Mouse (Mus musculus) right cerebral cortex, postnatal 10 days (tissue): ENCODE results near the gene Serpinb1c.
"Not testable (repeated sequence)": the region's sequence is repeated elsewhere in the genome, so short reads cannot be mapped to it uniquely, and the experiment has no call there.

ENCODE experiments used
- DNase-seq, 2 experiments: peaks; one replicate each; pipeline ENCODE4 v3.0.0; 2021; ENCODE audit warnings: low spot score in 2 of 2

Serpinb1c gene

GRCm38 (mm10) chr13:32898111-32898510 is at the start of gene Serpinb1c:
TSS of gene Serpinb1c (minus strand) at chr13:32898211.
- no peak for DNase-seq

- DNase-seq: not testable (repeated sequence)
These were observed 41.2 kb upstream of the Serpinb1c start for GRCm38 (mm10) chr13:32939191-32939590.

DNA sequence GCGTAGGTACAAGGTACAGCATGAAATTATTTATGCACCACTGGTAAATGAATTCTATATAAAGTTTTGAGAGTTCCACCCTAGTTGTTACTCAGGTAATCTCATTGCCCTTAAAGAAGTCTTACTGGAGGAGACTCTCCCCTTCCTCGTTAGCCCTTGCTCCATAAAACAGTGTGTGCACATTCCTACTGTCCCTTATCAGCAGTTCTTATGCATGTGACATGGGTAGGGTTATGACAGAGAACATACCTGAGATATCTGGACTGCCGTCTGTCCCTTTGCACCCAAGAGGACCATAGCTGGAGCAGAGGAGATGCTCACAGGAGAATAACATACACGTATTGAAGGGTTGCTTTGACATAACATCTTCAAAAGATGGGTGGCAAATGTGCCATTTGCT is 40.3 kb upstream of the Serpinb1c start:
- DNase-seq: not testable (repeated sequence)

- DNase-seq: no peak
These were observed 36.8 kb upstream of the Serpinb1c start for GRCm38 (mm10) chr13:32934706-32935381.

GRCm38 (mm10) chr13:32929107-32929750 is 31.2 kb upstream of the Serpinb1c start:
- no peak for DNase-seq

DNA sequence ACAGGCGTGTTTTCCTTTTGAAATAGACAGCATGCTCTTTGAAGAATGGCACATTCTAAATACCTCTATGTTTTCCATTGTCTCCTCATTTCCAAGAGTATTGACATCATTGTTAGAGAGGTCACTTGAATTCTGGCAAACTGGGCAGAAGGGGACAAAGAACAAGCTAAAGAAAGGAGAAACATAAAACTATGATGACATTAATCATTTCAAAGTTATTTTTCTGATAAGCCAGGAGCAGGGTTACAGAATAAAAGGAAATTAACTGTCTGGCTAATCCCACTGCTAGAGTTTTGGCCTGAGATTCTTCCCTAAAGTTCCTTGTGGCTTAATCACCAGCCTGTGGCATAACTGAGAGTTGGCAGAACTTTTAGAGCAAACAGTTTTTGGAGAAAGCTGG is 29.2 kb upstream of the Serpinb1c start:
- DNase-seq: no peak

- DNase-seq: no peak
These were observed 28.6 kb upstream of the Serpinb1c start for GRCm38 (mm10) chr13:32926661-32927060.

GRCm38 (mm10) chr13:32924578-32925360 is 26.8 kb upstream of the Serpinb1c start:
- DNase-seq: no peak

DNA sequence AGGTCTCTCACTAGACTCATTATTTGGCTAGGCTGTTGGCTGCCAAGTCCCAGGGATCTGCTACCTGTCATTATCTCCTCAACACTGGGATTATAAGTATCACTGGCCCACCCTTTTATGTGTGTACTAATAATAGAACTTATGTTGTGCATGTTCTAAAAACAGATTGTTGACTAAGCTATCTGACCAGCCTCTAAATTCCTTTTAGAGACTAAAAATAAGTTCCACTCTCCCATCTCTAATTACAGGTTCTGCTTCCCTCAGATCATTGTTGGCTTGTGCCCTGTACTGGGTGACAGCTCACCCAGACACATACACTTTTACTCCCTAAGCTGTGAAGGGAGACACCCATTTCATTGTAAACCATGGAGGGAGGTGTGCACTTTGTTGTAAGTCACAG is 24.6 kb upstream of the Serpinb1c start:
- no peak for DNase-seq

GRCm38 (mm10) chr13:32912770-32913380 is 14.9 kb upstream of the Serpinb1c start:
- DNase-seq: no peak

GRCm38 (mm10) chr13:32908182-32908581 is 10.2 kb upstream of the Serpinb1c start:
- no peak for DNase-seq

GRCm38 (mm10) chr13:32903211-32903873 is 5.3 kb upstream of the Serpinb1c start:
- peak; percentile 92 to 95 for DNase-seq

DNA sequence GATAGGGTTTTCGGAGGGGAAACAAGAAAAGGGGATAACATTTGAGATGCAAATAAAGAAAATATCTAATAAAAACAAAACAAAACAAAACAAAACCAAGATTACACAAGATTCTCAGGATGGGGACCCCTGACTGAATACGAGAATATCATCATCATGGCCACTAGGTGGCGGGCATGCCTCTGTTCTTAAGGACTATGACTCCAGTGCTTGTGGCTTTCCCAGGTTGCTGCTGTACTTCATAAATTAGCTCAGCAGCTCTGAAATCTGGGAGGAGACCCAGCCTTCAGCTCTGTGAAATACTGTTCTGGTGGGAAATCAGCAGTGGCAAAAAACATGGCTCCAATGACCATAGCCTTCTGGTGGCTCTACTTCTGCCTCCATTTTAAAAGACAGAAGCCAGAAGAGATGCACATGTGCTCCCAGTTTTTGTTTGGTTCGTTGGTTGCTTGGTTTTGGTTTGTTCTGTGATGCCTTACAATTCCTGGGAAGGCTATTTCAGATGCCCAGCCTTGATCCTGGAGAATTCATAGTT is 4.5 kb upstream of the Serpinb1c start:
- DNase-seq: peak; percentile 83 to 86

DNA sequence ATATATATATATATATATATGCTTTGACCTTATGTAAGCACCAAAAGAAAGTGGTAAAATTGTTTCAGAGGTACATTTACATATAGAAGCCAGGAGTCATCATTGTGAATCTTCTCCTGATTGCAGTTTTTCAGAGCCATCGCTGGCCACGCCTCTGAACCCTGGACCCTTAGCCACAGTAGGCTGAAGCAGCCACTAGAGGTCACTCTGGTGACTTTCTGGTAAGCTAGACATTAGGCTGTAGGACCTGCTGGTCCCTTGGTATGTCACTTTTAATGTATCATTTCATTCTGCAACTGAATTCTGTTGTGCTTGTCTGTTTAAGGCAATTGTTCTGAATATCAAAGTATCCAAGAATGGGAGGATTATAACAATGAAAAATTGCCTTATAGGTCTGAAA is 2.6 kb upstream of the Serpinb1c start:
- peak in 1 of 2 experiments; percentile 28 for DNase-seq

DNA sequence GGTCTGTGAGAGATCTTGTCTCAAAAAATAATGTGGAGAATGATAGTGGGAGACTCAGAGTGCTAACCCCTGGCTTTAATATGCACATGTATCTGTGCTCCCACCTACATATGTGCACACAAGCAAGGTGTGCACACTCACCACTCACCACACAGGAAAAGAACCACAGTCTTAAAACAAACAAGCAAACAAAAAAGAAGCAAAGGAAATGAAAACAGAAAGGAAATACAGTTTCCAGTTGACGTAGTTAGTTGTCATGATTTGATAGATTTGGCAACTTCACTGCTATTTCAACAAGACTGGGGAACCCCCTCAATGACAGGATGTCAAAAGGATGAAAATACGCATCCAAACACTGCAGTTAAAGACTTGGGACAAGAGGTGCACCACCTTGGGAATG is 1.1 kb upstream of the Serpinb1c start:
- DNase-seq: not testable (repeated sequence)

DNA sequence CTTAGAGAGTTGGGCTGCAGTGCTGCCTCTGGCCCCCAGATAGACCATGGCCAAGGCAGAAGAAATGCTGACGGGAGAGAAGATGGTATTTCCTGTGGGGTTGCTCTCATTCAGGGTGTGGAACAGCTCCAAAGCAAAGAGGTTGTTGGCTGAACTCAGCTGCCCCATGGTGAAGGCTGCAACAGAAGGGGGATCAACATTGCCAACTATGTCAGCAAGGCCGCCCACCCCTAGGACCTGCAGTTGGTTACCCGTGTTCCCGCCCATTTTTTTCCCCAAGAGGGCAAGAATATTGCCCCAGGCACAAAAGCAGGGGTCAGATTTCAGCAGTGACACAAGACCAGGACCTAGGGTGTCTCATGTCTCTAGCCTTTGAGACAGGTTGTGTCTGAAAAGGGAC is 1.1 kb downstream of the Serpinb1c start:
- no peak for DNase-seq

- no peak for DNase-seq
These were observed 13.3 kb downstream of the Serpinb1c start for GRCm38 (mm10) chr13:32884755-32885154.

- DNase-seq: no peak
These were observed 24.1 kb downstream of the Serpinb1c start for GRCm38 (mm10) chr13:32873862-32874261.

GRCm38 (mm10) chr13:32868843-32869242 is 29.2 kb downstream of the Serpinb1c start:
- no peak for DNase-seq

DNA sequence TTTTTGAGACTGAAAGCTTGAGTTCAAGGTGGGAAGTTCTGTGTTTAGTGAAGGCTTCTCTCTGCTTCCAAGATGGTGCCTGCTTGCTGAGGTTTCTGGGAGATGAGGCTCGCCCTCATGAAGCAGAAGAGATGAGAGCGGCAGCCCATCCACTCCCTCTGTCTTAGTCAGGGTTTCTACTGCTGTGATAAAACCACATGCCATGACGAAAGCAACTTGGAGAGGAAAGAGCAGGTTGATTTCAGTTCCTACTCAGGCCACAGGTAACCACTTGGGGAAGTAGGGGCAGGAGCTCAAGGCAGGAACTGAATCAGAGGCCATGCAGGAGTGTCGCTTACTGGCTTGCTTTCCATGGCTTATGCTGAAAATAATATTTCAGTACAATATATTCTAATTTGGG is 29.8 kb downstream of the Serpinb1c start:
- DNase-seq: not testable (repeated sequence)

DNA sequence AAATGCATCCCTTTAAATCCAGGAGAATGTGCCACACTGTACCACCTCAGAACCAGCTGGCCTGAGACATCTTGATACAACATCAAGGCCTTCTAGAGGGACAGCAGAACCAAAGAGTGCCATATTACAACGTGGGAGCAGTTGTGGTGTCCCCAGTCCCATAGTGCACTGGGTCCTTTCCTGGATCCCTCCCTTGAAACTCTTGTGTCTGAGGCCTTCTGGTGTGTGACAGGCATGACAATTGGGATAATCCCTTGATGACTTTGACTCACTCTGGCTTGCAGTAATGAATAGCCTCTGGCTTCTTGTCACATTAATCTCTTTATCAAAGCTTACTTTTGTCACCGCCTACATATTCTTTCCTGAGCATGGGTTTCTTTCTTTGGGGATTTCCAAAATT is 31.0 kb downstream of the Serpinb1c start:
- no peak for DNase-seq
